Mouse (Mus musculus): ENCODE results near the gene Lin28a.

DNA sequence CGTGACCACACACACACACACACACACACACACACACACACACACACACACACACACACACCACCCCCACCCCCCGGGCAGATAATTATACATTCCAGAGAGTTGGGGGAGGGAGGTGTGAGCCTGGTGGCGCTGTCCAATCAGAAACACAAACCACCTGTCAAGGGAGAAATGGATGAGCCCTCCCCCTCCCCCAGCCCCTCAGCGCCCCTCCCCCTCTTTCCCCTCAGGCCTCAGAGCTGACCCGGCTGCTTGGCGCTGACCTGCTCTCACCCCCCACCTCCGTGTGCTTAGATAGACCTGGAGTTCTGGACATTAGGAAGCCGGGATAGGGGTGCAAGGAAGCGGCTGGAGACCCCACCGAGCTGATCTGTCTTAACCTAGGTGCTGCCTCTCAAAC is 569 bp upstream of the Lin28a start:
- TF ChIP-seq GATA1 (IDR thresholded peaks at IDR 0.05; ENCODE audit: low read length) (no peak), TAL1 (IDR thresholded peaks at IDR 0.05; ENCODE audit: low read length) (no peak)

Measured in erythroblast, embryonic 14.5 days (primary cell).